Mouse (Mus musculus): ENCODE data around the gene Tcf7l2.

- TF ChIP-seq CTCF (IDR thresholded peaks at IDR 0.05; ENCODE audit: low read depth) (no peak), EP300 (optimal IDR thresholded peaks at IDR 0.05) (no peak)
Measured at GRCm38 (mm10) chr19:55711701-55712100, 29.9 kb upstream of the Tcf7l2 start.

Data from stomach, postnatal 0 days (tissue).